In the genomic region with DNA sequence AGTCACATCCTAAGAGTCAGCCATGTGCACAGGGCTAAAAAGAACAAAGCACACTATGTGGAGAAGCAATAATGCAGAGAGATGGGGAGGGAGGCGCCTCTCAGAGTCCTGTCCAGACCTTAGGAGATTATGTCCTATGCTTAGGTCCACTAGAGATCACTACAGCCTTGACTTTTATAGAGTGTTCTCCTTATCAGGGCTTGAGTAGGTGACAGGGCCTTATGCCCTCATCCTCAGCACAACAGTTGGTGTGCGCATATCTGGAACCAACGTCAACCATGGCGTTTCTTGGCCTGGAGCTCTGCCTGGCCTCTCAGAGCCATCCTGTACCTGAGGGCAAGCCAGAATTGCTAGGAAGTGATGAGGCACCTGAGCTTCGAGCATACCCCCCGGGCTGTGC, we compare ENCODE assay signal across 18 mouse cellular contexts.
"Had no signal": no experiment of that assay in that cellular context is flagged by ENCODE, and none has a peak within 500 bp of the region (broad histone marks: within the 10 kb centered on the region; RNA-seq: fewer than 3 reads in every experiment).

No protein-coding gene starts in this region.

- H3K4me3 ChIP-seq: midbrain, embryonic 10.5 days; midbrain, embryonic 12.5 days; myocyte; neural tube, embryonic 13.5 days; neural tube, embryonic 15.5 days had no signal

- DNase-seq: lung, adult 18-20 months; lung, embryonic 14.5 days; lung, postnatal 10 days; lung, postnatal 4 days; midbrain, embryonic 14.5 days; retina, postnatal 1 day; right cerebral cortex, adult 18-20 months; right cerebral cortex, postnatal 25 days; right cerebral cortex, postnatal 4 days; spleen, adult 18-20 months; thymus, adult 18-20 months; thymus, postnatal 14 days; thymus, postnatal 36 days had no signal

- H3K27ac ChIP-seq: midbrain, embryonic 10.5 days; midbrain, embryonic 12.5 days; neural tube, embryonic 13.5 days; neural tube, embryonic 15.5 days had no signal
